Mouse (Mus musculus) stomach, postnatal 0 days (tissue): ENCODE data around the gene Eml1. TPM values are rescaled to one million over a fixed set of nuclear protein-coding genes. Genes with fewer than 3 reads are reported as not detected.

Experiments used
- ATAC-seq: fragments of 200-750 bp; cut with Nextera tagmentation; 2 replicates; pipeline ENCODE4 v1.8.0; 2017; ENCODE audit not compliant: low FRiP score, low TSS enrichment
- DNase-seq: peaks from one replicate; pipeline ENCODE4 v3.0.0-alpha.2; 2016; ENCODE audit warnings: low spot score
- H3K27ac ChIP-seq: fragments of 300-500 bp; sonication (generic); replicated peaks from 2 replicates; pipeline ENCODE4 v1.5.1; 2014; ENCODE audit warnings: mild to moderate bottlenecking, control low read depth
- H3K27me3 ChIP-seq: fragments of 300-500 bp; sonication (generic); 2 replicates; pipeline ENCODE4 v1.6.1; 2014; ENCODE audit warnings: low read length; ENCODE audit not compliant: control insufficient read depth, insufficient read depth
- H3K36me3 ChIP-seq: fragments of 300-500 bp; sonication (generic); 2 replicates; pipeline ENCODE4 v1.6.1; 2014; ENCODE audit warnings: low read length, mixed read lengths; ENCODE audit not compliant: control insufficient read depth, insufficient read depth
- H3K4me1 ChIP-seq: fragments of 300-500 bp; sonication (generic); replicated peaks from 2 replicates; pipeline ENCODE4 v1.6.1; 2014; ENCODE audit warnings: antibody characterized with exemption; ENCODE audit not compliant: control insufficient read depth, insufficient read depth
- H3K4me2 ChIP-seq: fragments of 300-500 bp; sonication (generic); replicated peaks from 2 replicates; pipeline ENCODE4 v1.6.1; 2014; ENCODE audit warnings: low read depth, mild to moderate bottlenecking, control low read depth, moderate library complexity
- H3K4me3 ChIP-seq: fragments of 300-500 bp; sonication (generic); 2 replicates; pipeline ENCODE4 v1.5.1; 2014; ENCODE audit warnings: low read depth, low read length, control low read depth
- H3K9ac ChIP-seq: fragments of 300-500 bp; sonication (generic); 2 replicates; pipeline ENCODE4 v1.6.1; 2014; ENCODE audit warnings: mild to moderate bottlenecking, low read length, control low read depth, mixed read lengths
- H3K9me3 ChIP-seq: fragments of 300-500 bp; sonication (generic); 2 replicates; pipeline ENCODE4 v1.6.1; 2016; ENCODE audit warnings: low read length; ENCODE audit not compliant: control insufficient read depth
- CTCF ChIP-seq: IDR thresholded peaks from 2 replicates; pipeline ENCODE4 v1.5.1; 2016; ENCODE audit warnings: antibody characterized with exemption, low read depth, mild to moderate bottlenecking, moderate library complexity
- EP300 ChIP-seq: optimal IDR thresholded peaks from 2 replicates; pipeline ENCODE3; 2016; ENCODE audit warnings: antibody characterized with exemption
- WGBS: fragments of 180-500 bp; shearing (Covaris S2); extraction: QIAGEN DNeasy Blood & Tissue Kit; methylation state at CpG from one replicate; pipeline ENCODE4 v1.1.7; 2014; 5-methylcytosine and 5-hydroxymethylcytosine counted together
- polyA plus RNA-seq: library from polyadenylated mRNA; unstranded; fragments of >200 nt; fragmentation: Nextera tagmentation; extraction: Ambion mirVana; gene quantifications from 2 replicates; pipeline ENCODE4 v1.2.1, GENCODE M21; 2015

The Eml1 gene
- polyA plus RNA-seq, 1 experiment from 2014 or later = 53.8 TPM

DNA sequence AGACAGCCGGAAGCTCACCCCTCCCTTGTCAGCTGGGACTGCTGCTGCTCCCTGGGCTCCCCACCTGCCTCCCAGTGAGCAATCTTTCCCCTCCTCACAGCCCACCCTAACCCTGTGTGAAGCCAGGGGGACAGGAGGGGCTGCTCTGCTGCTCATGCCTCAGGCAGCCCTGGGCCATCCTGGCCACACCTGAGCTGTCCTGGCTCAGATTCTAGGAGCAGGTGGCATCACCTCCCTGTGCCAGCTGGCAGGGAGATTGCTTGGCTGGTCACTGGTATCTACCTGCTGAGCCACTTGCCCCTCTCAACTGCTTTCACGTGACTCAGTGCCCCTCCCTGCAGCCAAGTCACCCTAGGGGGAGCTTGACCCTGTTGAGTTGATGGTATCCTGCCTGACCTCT, 16.5 kb upstream of the Eml1 start:
- Histone ChIP-seq H3K4me3 (no peak overlapping the region), H3K36me3 (no peaks in the 10 kb centered on the region), H3K4me1 (no peaks in the 10 kb centered on the region), H3K9me3 (no peaks in the 10 kb centered on the region), H3K27ac (no peak overlapping the region), H3K4me2 (no peak overlapping the region), H3K27me3 (peaks cover 3% of the 10 kb centered on the region; the same call in 1 of the 2 replicates), H3K9ac (no peak overlapping the region)
- ATAC-seq (no peak), DNase-seq (no peak)
- TF ChIP-seq CTCF (no peak), EP300 (no peak)
- 87% methylated on average over 2 of the region's 2 CpGs for WGBS

DNA sequence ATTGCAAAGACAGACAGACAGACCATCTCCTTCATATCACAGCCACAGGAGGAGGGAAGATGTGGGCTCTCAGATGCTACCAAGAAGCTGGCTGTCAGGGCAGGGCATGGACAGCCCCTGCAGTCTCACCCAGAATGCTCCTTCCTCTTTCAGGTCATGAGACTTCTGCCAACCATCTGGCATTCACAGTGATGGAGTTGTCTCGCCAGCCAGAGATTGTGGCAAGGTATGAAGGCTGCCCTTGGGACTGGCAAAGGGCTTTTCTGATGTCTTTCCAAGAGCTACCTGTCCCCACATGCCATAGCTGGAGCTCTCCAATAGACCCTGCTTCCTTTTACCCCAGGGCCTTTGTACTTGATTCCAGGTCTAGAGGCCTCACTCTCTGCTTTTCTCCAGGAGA, 15.5 kb upstream of the Eml1 start:
- no peaks in the 10 kb centered on the region for H3K9me3 ChIP-seq
- WGBS = 89% methylated on average over 1 of the region's 1 CpGs
- H3K4me1 ChIP-seq = no peaks in the 10 kb centered on the region
- no peak overlapping the region for H3K27ac ChIP-seq
- DNase-seq (no peak), ATAC-seq (no peak)
- TF ChIP-seq EP300 (no peak), CTCF (no peak)
- peaks cover 3% of the 10 kb centered on the region; the same call in 1 of the 2 replicates for H3K27me3 ChIP-seq
- H3K4me2 ChIP-seq = no peak overlapping the region
- no peak overlapping the region for H3K9ac ChIP-seq
- H3K4me3 ChIP-seq = no peak overlapping the region
- H3K36me3 ChIP-seq = no peaks in the 10 kb centered on the region

DNA sequence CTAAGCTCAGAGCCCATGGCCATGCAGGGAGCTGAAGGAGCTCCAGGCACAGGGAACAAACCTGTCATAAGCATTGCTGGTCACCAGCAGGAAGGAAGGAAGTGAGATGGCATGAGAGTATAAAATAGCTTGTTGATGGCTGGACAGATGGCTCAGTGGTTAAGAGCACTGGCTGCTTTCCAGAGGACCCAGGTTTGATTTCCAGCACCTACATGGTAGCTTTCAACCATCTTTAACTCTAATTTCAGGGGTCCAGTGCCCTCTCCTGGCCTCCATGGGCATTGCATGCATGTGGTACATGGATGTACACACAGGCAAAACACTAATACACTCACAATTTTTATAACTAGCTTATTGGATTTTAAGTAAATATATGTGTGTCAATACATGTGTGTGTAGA, 14.8 kb upstream of the Eml1 start:
- ATAC-seq (no peak), DNase-seq (no peak)
- no peaks in the 10 kb centered on the region for H3K4me1 ChIP-seq
- no peaks in the 10 kb centered on the region for H3K36me3 ChIP-seq
- H3K4me2 ChIP-seq = no peak overlapping the region
- TF ChIP-seq CTCF = peak; percentile 37; the same call in 1 of the 2 replicates
- no peak for TF ChIP-seq EP300
- no peak overlapping the region for H3K4me3 ChIP-seq
- peaks cover 3% of the 10 kb centered on the region; the same call in 1 of the 2 replicates for H3K27me3 ChIP-seq
- no peaks in the 10 kb centered on the region for H3K9me3 ChIP-seq
- no peak overlapping the region for H3K27ac ChIP-seq
- H3K9ac ChIP-seq = no peak overlapping the region

DNA sequence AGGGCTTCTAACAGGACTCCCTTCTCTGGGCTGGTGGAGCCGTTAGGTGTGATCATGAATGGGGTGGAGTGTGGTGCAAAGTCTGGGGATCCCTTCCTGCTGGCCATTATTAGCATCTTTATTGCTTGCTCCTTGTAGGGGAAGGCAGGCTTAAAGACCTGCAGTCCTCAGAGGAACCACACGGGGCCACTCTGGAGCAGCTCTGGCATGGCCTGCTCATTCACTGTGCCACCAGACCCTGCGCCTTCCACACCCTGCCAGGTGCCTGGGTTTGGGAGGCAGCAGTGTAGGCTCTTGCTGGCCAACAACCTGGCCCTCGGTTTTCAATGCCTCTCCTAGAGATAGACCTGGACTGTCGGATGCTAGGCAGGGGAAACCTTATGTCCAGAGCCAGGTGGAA, 7.0 kb upstream of the Eml1 start:
- TF ChIP-seq EP300 (no peak), CTCF (peak; percentile 96)
- Histone ChIP-seq H3K4me2 (no peak overlapping the region), H3K36me3 (no peaks in the 10 kb centered on the region), H3K4me3 (no peak overlapping the region), H3K9ac (no peak overlapping the region), H3K27ac (0 out of 2 replicates have a peak overlapping the region, but pooled peaks have one; percentile 40), H3K27me3 (no peaks in the 10 kb centered on the region), H3K9me3 (no peaks in the 10 kb centered on the region), H3K4me1 (no peaks in the 10 kb centered on the region)
- DNase-seq = peak; percentile 90
- 3% methylated on average over 5 of the region's 5 CpGs for WGBS
- peak; percentile 77 for ATAC-seq

DNA sequence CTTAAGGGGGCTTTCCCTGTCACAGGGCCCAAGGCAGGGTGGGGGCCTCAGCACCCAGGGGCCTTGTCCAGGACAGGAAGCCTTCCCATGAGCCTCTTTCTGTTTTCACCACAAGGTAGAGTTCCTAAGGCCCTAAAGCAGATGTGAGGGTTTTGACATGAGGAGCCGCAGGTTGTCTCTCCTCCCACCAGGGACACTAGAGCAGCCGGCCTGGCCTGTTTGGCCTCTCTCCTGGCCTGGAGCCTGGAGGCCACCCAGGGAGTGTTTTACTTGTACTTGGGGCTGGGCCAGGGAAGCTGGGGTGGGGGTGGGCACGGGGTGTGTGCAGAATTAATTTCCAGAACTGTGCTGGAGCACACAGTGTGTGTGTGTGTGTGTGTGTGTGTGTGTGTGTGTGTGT, 5.4 kb upstream of the Eml1 start:
- Histone ChIP-seq H3K9ac (no peak overlapping the region), H3K4me1 (no peaks in the 10 kb centered on the region), H3K27ac (peak overlapping the region; percentile 75), H3K36me3 (no peaks in the 10 kb centered on the region), H3K9me3 (no peaks in the 10 kb centered on the region), H3K27me3 (no peaks in the 10 kb centered on the region), H3K4me3 (no peak overlapping the region), H3K4me2 (no peak overlapping the region)
- TF ChIP-seq EP300 (peak; percentile 70), CTCF (peak; percentile 63)
- DNase-seq (peak; percentile 85), ATAC-seq (peak; percentile 81)
- 10% methylated on average over 3 of the region's 3 CpGs for WGBS

DNA sequence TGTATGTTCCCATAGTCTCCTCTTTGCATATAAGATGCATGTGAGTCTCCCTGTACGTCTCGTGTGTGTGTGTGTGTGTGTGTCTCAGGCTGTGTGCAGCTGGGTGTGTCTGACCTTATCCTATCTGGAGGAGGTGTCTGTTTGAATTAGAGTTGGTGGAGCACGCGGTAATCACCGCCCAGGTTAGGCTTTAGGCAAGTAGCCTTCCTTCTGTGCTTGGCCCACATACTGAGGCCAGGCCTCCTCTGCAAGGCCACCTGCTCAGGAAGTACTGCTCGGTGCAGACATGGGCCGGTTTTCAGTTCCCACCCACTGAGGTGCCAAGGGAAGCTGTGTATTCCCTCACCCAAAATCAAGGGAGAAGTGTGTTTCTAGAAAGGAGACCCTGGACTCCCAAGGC, 4.9 kb upstream of the Eml1 start:
- peak; percentile 58 for DNase-seq

More for the DNA sequence above, 4.9 kb upstream of the Eml1 start:
- Histone ChIP-seq H3K9ac (0 out of 2 replicates have a peak overlapping the region, but pooled peaks have one; percentile 2), H3K4me2 (no peak overlapping the region), H3K27ac (peak overlapping the region; percentile 70), H3K9me3 (no peaks in the 10 kb centered on the region), H3K4me1 (peaks cover 2% of the 10 kb centered on the region), H3K36me3 (no peaks in the 10 kb centered on the region), H3K4me3 (no peak overlapping the region), H3K27me3 (no peaks in the 10 kb centered on the region)
- TF ChIP-seq CTCF (no peak), EP300 (no peak)
- 33% methylated on average over 7 of the region's 7 CpGs for WGBS
- ATAC-seq = 0 out of 2 replicates have a peak, but pooled peaks have one; percentile 10
